Mouse (Mus musculus) adipocyte (in vitro differentiated cells): Measurements from ENCODE around the gene Lrtm2.

Experiments
- DNase-seq: peaks from one replicate; pipeline ENCODE4 v3.0.0-alpha.2; 2016; ENCODE audit warnings: low spot score

Gene Lrtm2

GRCm38 (mm10) chr6:119280761-119281160 lies 49.8 kb downstream of the Lrtm2 start:
- no peak for DNase-seq

DNA sequence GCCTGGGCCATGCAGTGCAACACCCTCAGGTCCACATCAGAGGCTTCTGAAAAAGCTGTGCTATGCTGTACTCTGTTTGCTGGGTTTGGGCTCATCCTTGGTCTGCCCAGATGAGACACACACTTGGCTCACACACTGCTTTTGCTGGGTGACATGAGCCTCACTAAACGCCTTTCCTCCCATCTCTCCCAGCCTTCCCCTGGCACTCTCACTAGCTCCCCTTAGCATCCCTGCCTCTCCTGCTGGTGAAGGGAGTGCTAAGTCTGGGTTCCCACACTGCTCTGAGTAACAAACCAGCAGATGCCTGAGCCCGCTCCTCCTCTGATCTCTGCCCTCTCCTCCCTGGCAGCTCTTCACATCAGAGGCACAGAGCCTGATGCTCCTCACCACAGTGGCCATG lies 53.9 kb downstream of the Lrtm2 start:
- DNase-seq: no peak
